9 mouse cellular contexts compared by ENCODE assay signal in the genomic region with DNA sequence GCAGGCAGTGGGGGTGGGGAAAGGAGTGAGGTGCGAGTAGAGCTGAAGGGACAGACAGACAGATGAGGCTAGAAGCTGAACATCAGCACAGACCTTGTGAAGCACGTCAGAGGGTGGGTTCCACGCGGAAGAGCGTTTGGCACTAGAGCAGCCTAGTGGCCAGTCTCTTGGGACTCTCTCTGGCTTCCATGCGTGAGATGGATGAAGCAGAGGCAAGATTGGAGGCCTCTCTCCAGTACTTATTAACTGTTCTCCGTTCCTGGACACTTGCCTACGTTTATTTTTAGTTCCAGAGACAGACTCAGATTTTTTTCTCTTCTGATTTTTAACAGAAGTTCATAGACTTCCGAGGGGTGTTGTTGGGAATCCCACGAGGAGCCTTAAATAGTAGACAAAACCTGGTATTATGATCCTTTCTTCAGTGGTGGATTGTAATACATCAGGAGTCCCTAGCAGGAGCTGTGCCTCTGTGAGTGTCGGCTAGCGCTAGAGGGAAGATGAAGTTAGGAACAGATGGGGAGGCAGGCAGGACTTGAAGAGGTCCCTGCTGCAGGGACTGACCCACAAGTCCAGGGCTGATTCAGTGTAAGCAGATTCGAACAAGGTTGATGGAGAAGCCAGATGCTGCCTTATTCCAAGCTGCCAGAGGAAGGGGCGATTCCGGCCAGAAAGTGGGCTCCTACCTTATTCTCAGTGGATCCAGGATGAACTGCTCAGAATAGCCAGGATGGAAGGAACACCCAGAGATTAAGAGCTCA. TPM values are rescaled to one million over a fixed set of nuclear protein-coding genes. Genes with fewer than 3 reads are reported as not detected.
DNase-seq lines count a peak whose midpoint lies in the region; ATAC-seq and TF ChIP-seq lines count a peak whose summit lies in the region.
"Had no signal": no experiment of that assay in that cellular context is flagged by ENCODE, and none has a peak within 500 bp of the region (broad histone marks: within the 10 kb centered on the region; RNA-seq: fewer than 3 reads in every experiment).

No protein-coding gene starts in this region.

- no peaks in the 10 kb centered on the region for H3K27me3 ChIP-seq in kidney, adult 2 months (replicated peaks; ENCODE audit: control insufficient read depth, insufficient read depth, low read length)
- H3K27me3 ChIP-seq in kidney, embryonic 14.5 days (ENCODE audit: control insufficient read depth, insufficient read depth, low read length): no peaks in the 10 kb centered on the region
- H3K27me3 ChIP-seq in heart, embryonic 15.5 days: no peaks in the 10 kb centered on the region

- H3K9me3 ChIP-seq in kidney, embryonic 14.5 days (ENCODE audit: control insufficient read depth, low read length): no peaks in the 10 kb centered on the region
- no peaks in the 10 kb centered on the region for H3K9me3 ChIP-seq in heart, embryonic 15.5 days (replicated peaks)

- peak; percentile 76 for DNase-seq in kidney, adult 2 months
- peak; percentile 17 to 56 for DNase-seq in kidney, postnatal 25 days
- no peak for DNase-seq in adrenal gland, postnatal 4 days (ENCODE audit: low spot score in 2 of 2)
- no peak for DNase-seq in spleen, adult 12 weeks (ENCODE audit: low spot score)
- no peak for DNase-seq in spleen, adult 18-20 months
- DNase-seq: left cerebral cortex, postnatal 4 days had no signal

- no peak overlapping the region for H3K4me2 ChIP-seq in kidney, embryonic 14.5 days (replicated peaks; ENCODE audit: low read depth, low read length)
- 0 out of 2 replicates have a peak overlapping the region, but pooled peaks have one; percentile 13 for H3K4me2 ChIP-seq in heart, embryonic 15.5 days

- TF ChIP-seq CTCF in kidney, adult 2 months (conservative IDR thresholded peaks at IDR 0.05; ENCODE audit: insufficient read depth, insufficient read length, low read depth, low read length): no peak

- TF ChIP-seq POLR2A in kidney, adult 2 months (IDR thresholded peaks at IDR 0.05; ENCODE audit: low read depth, low read length): no peak

- H3K9ac ChIP-seq in kidney, embryonic 14.5 days (ENCODE audit: low read depth, low read length): no peak overlapping the region
- H3K9ac ChIP-seq in heart, embryonic 15.5 days: no peak overlapping the region

- H3K4me1 ChIP-seq in kidney, adult 2 months (ENCODE audit: control insufficient read depth, insufficient read depth, low read length): peaks cover 4% of the 10 kb centered on the region
- H3K4me1 ChIP-seq in kidney, embryonic 14.5 days (ENCODE audit: control insufficient read depth, insufficient read depth, low read length): no peaks in the 10 kb centered on the region
- peaks cover 3% of the 10 kb centered on the region; the same call in 1 of the 2 replicates for H3K4me1 ChIP-seq in brown adipose tissue, adult 24 weeks (ENCODE audit: control insufficient read depth, insufficient read depth, insufficient read length, low read length)
- H3K4me1 ChIP-seq in heart, embryonic 15.5 days (replicated peaks): peaks cover 16% of the 10 kb centered on the region

- WGBS in kidney, adult 2 months: 42% methylated on average over 15 of the region's 15 CpGs
- WGBS in kidney, embryonic 14.5 days: 68% methylated on average over 15 of the region's 15 CpGs
- 30% methylated on average over 15 of the region's 15 CpGs for WGBS in heart, embryonic 15.5 days

- H3K27ac ChIP-seq in kidney, adult 2 months (ENCODE audit: insufficient read depth, low read depth, low read length): peak overlapping the region; percentile 47; the same call in 1 of the 2 replicates
- no peak overlapping the region for H3K27ac ChIP-seq in kidney, embryonic 14.5 days (ENCODE audit: low read depth, low read length)
- H3K27ac ChIP-seq in brown adipose tissue, adult 24 weeks (replicated peaks; ENCODE audit: low read depth, low read length): 0 out of 2 replicates have a peak overlapping the region, but pooled peaks have one; percentile 21
- H3K27ac ChIP-seq in heart, embryonic 15.5 days: peak overlapping the region; percentile 63

- ATAC-seq in kidney, embryonic 14.5 days (ENCODE audit: low FRiP score, low TSS enrichment): no peak
- ATAC-seq in heart, embryonic 15.5 days (replicated peaks; ENCODE audit: insufficient number of reproducible peaks, insufficient read depth, low FRiP score, low read depth): peak; percentile 37; the same call in 1 of the 2 replicates

- H3K4me3 ChIP-seq in kidney, adult 2 months (ENCODE audit: insufficient read depth, low read depth, low read length): no peak overlapping the region
- H3K4me3 ChIP-seq in kidney, embryonic 14.5 days (ENCODE audit: low read length): no peak overlapping the region
- H3K4me3 ChIP-seq in brown adipose tissue, adult 24 weeks (ENCODE audit: insufficient read depth, low read depth, low read length): no peak overlapping the region
- no peak overlapping the region for H3K4me3 ChIP-seq in heart, embryonic 15.5 days

- no peaks in the 10 kb centered on the region for H3K36me3 ChIP-seq in kidney, adult 2 months (ENCODE audit: control insufficient read depth, insufficient read depth, low read length)
- no peaks in the 10 kb centered on the region for H3K36me3 ChIP-seq in kidney, embryonic 14.5 days (ENCODE audit: control insufficient read depth, insufficient read depth, low read length)
- H3K36me3 ChIP-seq in heart, embryonic 15.5 days: no peaks in the 10 kb centered on the region

RNA-seq across cellular contexts. Expression of a gene that starts 10.0 kb away (rescaled TPM):
- 31.4 and 32.4 TPM in 2 replicates for polyA plus RNA-seq in kidney, adult 2 months (2012; rRNA removed)
- 5.6 and 6.4 TPM in 2 replicates for polyA plus RNA-seq in kidney, embryonic 14.5 days (2014; fragmentation: Nextera tagmentation; extraction: Ambion mirVana)
- polyA plus RNA-seq in brown adipose tissue, adult 24 weeks (2012; ENCODE audit: insufficient read depth, insufficient read length, missing spikeins): 21.5 and 32.4 TPM in 2 replicates
- polyA plus RNA-seq in heart, embryonic 15.5 days (2015; fragmentation: Nextera tagmentation; extraction: Ambion mirVana): 1.3 and 1.5 TPM in 2 replicates
- 10 to 100 TPM; 26.9 to 29.6 TPM for total RNA-seq in adrenal gland, postnatal 4 days (2021)

RNA-seq across cellular contexts. Expression of a gene that starts 37.2 kb away (rescaled TPM):
- polyA plus RNA-seq in kidney, adult 2 months (2012; rRNA removed): 14.7 and 20.3 TPM in 2 replicates
- 25.8 and 56.6 TPM in 2 replicates for polyA plus RNA-seq in kidney, embryonic 14.5 days (2014; fragmentation: Nextera tagmentation; extraction: Ambion mirVana)
- polyA plus RNA-seq in brown adipose tissue, adult 24 weeks (2012; ENCODE audit: insufficient read depth, insufficient read length, missing spikeins): 29.1 and 29.3 TPM in 2 replicates
- 50.4 and 52.4 TPM in 2 replicates for polyA plus RNA-seq in heart, embryonic 15.5 days (2015; fragmentation: Nextera tagmentation; extraction: Ambion mirVana)
- 100 to 1,000 TPM; 134 to 162 TPM for total RNA-seq in adrenal gland, postnatal 4 days (2021)

Comparison
In these comparisons a context has a peak if more than half of its experiments do, and no peak if none do; other contexts are left out.
1. DNase-seq: peak in kidney, adult 2 months (single experiment) and kidney, postnatal 25 days (2 of 2); none in adrenal gland, postnatal 4 days (0 of 2), spleen, adult 12 weeks (single experiment) and spleen, adult 18-20 months (0 of 2).